Comparison of ENCODE assay signal across 27 mouse cellular contexts in the genomic region with DNA sequence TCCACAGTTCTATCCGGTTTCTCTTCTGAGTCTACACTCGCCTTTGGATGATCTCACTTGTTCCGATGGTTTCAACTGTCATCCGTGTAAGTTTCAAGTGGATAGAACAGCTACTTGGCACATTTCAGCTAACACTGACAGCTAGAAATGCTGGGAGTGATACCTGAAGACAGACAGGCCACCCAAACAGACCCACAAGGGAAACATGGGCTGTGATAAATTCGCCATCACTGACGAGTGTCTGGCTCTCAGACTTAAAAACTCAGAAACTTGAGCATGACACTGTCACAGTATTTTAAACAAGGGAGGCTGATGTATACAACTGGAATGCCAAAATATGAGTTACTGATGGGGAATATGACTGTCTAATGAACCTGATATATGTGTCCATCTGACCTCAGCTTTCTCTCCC. TPM values are rescaled to one million over a fixed set of nuclear protein-coding genes. Genes with fewer than 3 reads are reported as not detected.
DNase-seq lines count a peak whose midpoint lies in the region; ATAC-seq and TF ChIP-seq lines count a peak whose summit lies in the region.
"Had no signal": no experiment of that assay in that cellular context is flagged by ENCODE, and none has a peak within 500 bp of the region (broad histone marks: within the 10 kb centered on the region; RNA-seq: fewer than 3 reads in every experiment).

No protein-coding gene starts in this region.

- 36% methylated on average over 6 of the region's 6 CpGs for WGBS in heart, embryonic 10.5 days
- WGBS in lung, embryonic 14.5 days, result 36% methylated on average over 6 of the region's 6 CpGs
- WGBS in midbrain, embryonic 11.5 days, result 95% methylated on average over 6 of the region's 6 CpGs
- 92% methylated on average over 6 of the region's 6 CpGs for WGBS in midbrain, embryonic 16.5 days

- H3K9me3 ChIP-seq in heart, embryonic 10.5 days, result no peaks in the 10 kb centered on the region
- no peaks in the 10 kb centered on the region for H3K9me3 ChIP-seq in lung, embryonic 14.5 days (ENCODE audit: low read depth, low read length)
- H3K9me3 ChIP-seq in midbrain, embryonic 11.5 days (ENCODE audit: control insufficient read depth, low read length), result no peaks in the 10 kb centered on the region
- H3K9me3 ChIP-seq in midbrain, embryonic 16.5 days (replicated peaks; ENCODE audit: control insufficient read depth, low read length, poor library complexity, severe bottlenecking), result no peaks in the 10 kb centered on the region
- H3K9me3 ChIP-seq: forebrain, embryonic 13.5 days; kidney, embryonic 15.5 days; limb, embryonic 13.5 days; midbrain, embryonic 10.5 days; neural tube, embryonic 12.5 days had no signal

- H3K4me3 ChIP-seq in heart, embryonic 10.5 days, result no peak overlapping the region
- no peak overlapping the region for H3K4me3 ChIP-seq in lung, embryonic 14.5 days (ENCODE audit: low read depth, low read length)
- no peak overlapping the region for H3K4me3 ChIP-seq in midbrain, embryonic 11.5 days (ENCODE audit: low read depth, low read length)
- no peak overlapping the region for H3K4me3 ChIP-seq in midbrain, embryonic 16.5 days (ENCODE audit: low read depth, low read length)
- H3K4me3 ChIP-seq: forebrain, embryonic 13.5 days; kidney, embryonic 15.5 days; left cerebral cortex, adult 2 months; limb, embryonic 13.5 days; midbrain, embryonic 10.5 days; myocyte; neural tube, embryonic 12.5 days had no signal

- H3K4me1 ChIP-seq in heart, embryonic 10.5 days, result peaks cover 38% of the 10 kb centered on the region
- H3K4me1 ChIP-seq in lung, embryonic 14.5 days (ENCODE audit: insufficient read depth), result 0 out of 2 replicates have a peak, but pooled peaks cover 4% of the 10 kb centered on the region
- no peaks in the 10 kb centered on the region for H3K4me1 ChIP-seq in midbrain, embryonic 11.5 days (ENCODE audit: control insufficient read depth, insufficient read depth, low read length)
- H3K4me1 ChIP-seq in midbrain, embryonic 16.5 days (ENCODE audit: control insufficient read depth, insufficient read depth, low read length), result no peaks in the 10 kb centered on the region
- H3K4me1 ChIP-seq: forebrain, embryonic 13.5 days; midbrain, embryonic 10.5 days; neural tube, embryonic 12.5 days had no signal

- peak; percentile 82 for ATAC-seq in lung, embryonic 14.5 days (ENCODE audit: insufficient read depth)
- ATAC-seq in midbrain, embryonic 11.5 days (ENCODE audit: low FRiP score), result no peak
- ATAC-seq in midbrain, embryonic 16.5 days, result no peak
- ATAC-seq: forebrain, embryonic 13.5 days; hindbrain, embryonic 16.5 days; Patski had no signal

- no peak overlapping the region for H3K9ac ChIP-seq in lung, embryonic 14.5 days
- no peak overlapping the region for H3K9ac ChIP-seq in midbrain, embryonic 11.5 days (ENCODE audit: low read length)
- H3K9ac ChIP-seq in midbrain, embryonic 16.5 days (ENCODE audit: low read depth, low read length), result no peak overlapping the region
- H3K9ac ChIP-seq: forebrain, embryonic 13.5 days; kidney, embryonic 15.5 days; limb, embryonic 13.5 days; neural tube, embryonic 12.5 days had no signal

- H3K27me3 ChIP-seq in heart, embryonic 10.5 days (ENCODE audit: insufficient read depth, poor library complexity, severe bottlenecking), result no peaks in the 10 kb centered on the region
- H3K27me3 ChIP-seq in lung, embryonic 14.5 days (ENCODE audit: insufficient read depth, low read length), result no peaks in the 10 kb centered on the region
- H3K27me3 ChIP-seq in midbrain, embryonic 11.5 days (ENCODE audit: control insufficient read depth, insufficient read depth, low read length), result no peaks in the 10 kb centered on the region
- no peaks in the 10 kb centered on the region for H3K27me3 ChIP-seq in midbrain, embryonic 16.5 days (ENCODE audit: control insufficient read depth, insufficient read depth, low read depth, low read length)
- H3K27me3 ChIP-seq: forebrain, embryonic 13.5 days; kidney, embryonic 15.5 days; limb, embryonic 13.5 days; neural tube, embryonic 12.5 days; Patski had no signal

- H3K4me2 ChIP-seq in lung, embryonic 14.5 days, result 0 out of 2 replicates have a peak overlapping the region, but pooled peaks have one; percentile 18
- no peak overlapping the region for H3K4me2 ChIP-seq in midbrain, embryonic 11.5 days
- H3K4me2 ChIP-seq in midbrain, embryonic 16.5 days (ENCODE audit: low read length), result no peak overlapping the region
- H3K4me2 ChIP-seq: forebrain, embryonic 13.5 days; kidney, embryonic 15.5 days; limb, embryonic 13.5 days; liver, embryonic 11.5 days; neural tube, embryonic 12.5 days had no signal

- H3K27ac ChIP-seq in heart, embryonic 10.5 days, result peak overlapping the region; percentile 31; the same call in 1 of the 2 replicates
- no peak overlapping the region for H3K27ac ChIP-seq in lung, embryonic 14.5 days (ENCODE audit: low read depth)
- no peak overlapping the region for H3K27ac ChIP-seq in midbrain, embryonic 11.5 days (ENCODE audit: low read depth, low read length)
- no peak overlapping the region for H3K27ac ChIP-seq in midbrain, embryonic 16.5 days (ENCODE audit: low read length)
- H3K27ac ChIP-seq: forebrain, embryonic 13.5 days; kidney, embryonic 15.5 days; left cerebral cortex, adult 2 months; limb, embryonic 13.5 days; midbrain, embryonic 10.5 days; neural tube, embryonic 12.5 days had no signal

- no peak for TF ChIP-seq CTCF in lung, embryonic 14.5 days (IDR thresholded peaks at IDR 0.05; ENCODE audit: low read depth)

- DNase-seq in heart, embryonic 10.5 days (ENCODE audit: low spot score), result no peak
- no peak for DNase-seq in heart, postnatal 36 days
- peak; percentile 67 for DNase-seq in lung, embryonic 14.5 days
- DNase-seq in lung, postnatal 36 days, result no peak
- DNase-seq in midbrain, embryonic 11.5 days (ENCODE audit: low spot score, missing footprints), result peak; percentile 39
- no peak for DNase-seq in left cerebral cortex, postnatal 36 days (ENCODE audit: low spot score in 2 of 2)
- DNase-seq: adrenal gland, postnatal 14 days; cerebellum, adult 11 months; cerebellum, adult 9-10 months; cerebellum, postnatal 36 days; gastrocnemius, postnatal 10 days; kidney, adult 18-20 months; kidney, postnatal 25 days; right cerebral cortex, adult 18-20 months; spleen, adult 18-20 months had no signal

- intact Hi-C loops in heart, postnatal 36 days (cut with DNase I), result no loop called here
- intact Hi-C loops in left cerebral cortex, postnatal 36 days (cut with DNase I), result no loop called here

- H3K36me3 ChIP-seq in heart, embryonic 10.5 days, result no peaks in the 10 kb centered on the region
- H3K36me3 ChIP-seq in lung, embryonic 14.5 days (ENCODE audit: insufficient read depth), result no peaks in the 10 kb centered on the region
- H3K36me3 ChIP-seq in midbrain, embryonic 11.5 days (ENCODE audit: control insufficient read depth, insufficient read depth, low read length), result no peaks in the 10 kb centered on the region
- H3K36me3 ChIP-seq in midbrain, embryonic 16.5 days (ENCODE audit: control insufficient read depth, insufficient read depth, low read length), result no peaks in the 10 kb centered on the region
- H3K36me3 ChIP-seq: midbrain, embryonic 10.5 days; neural tube, embryonic 12.5 days had no signal

RNA-seq across cellular contexts. Expression of a gene that starts 9.1 kb away (rescaled TPM):
- polyA plus RNA-seq in heart, embryonic 10.5 days (2016; fragmentation: Nextera tagmentation; extraction: Ambion mirVana), result 8.0 and 8.8 TPM in 2 replicates
- total RNA-seq in heart, postnatal 36 days (2021), result 10 to 100 TPM; 12.9 to 13.1 TPM
- polyA plus RNA-seq in lung, embryonic 14.5 days (2014; fragmentation: Nextera tagmentation; extraction: Ambion mirVana), result 14.5 and 17.1 TPM in 2 replicates
- polyA plus RNA-seq in midbrain, embryonic 11.5 days (2014; fragmentation: Nextera tagmentation; extraction: Ambion mirVana), result 6.0 and 7.8 TPM in 2 replicates
- 1.2 and 2.0 TPM in 2 replicates for polyA plus RNA-seq in midbrain, embryonic 16.5 days (2015; fragmentation: Nextera tagmentation; extraction: Ambion mirVana)
- 1 to 10 TPM; 1.9 to 2.2 TPM for total RNA-seq in left cerebral cortex, postnatal 36 days (2021)
- total RNA-seq: MEL had no signal

Comparison
In these comparisons a context has a peak if more than half of its experiments do, and no peak if none do; other contexts are left out.
1. DNase-seq: peak in lung, embryonic 14.5 days (single experiment) and midbrain, embryonic 11.5 days (single experiment); none in heart, embryonic 10.5 days (single experiment), heart, postnatal 36 days (0 of 2), lung, postnatal 36 days (single experiment) and left cerebral cortex, postnatal 36 days (0 of 2).